In genomic region chr11:116885275-116886151, GRCm38 (mm10) we compare ENCODE assay signal across 8 mouse cellular contexts. TPM values are rescaled to one million over a fixed set of nuclear protein-coding genes. Genes with fewer than 3 reads are reported as not detected.
A peak's percentile ranks its signal among the peaks of the same experiment; 100 is the strongest.
DNase-seq lines count a peak whose midpoint lies in the region; ATAC-seq and TF ChIP-seq lines count a peak whose summit lies in the region.

No protein-coding gene starts in this region.

- ATAC-seq in embryonic facial prominence, embryonic 15.5 days (ENCODE audit: insufficient number of reproducible peaks, low FRiP score, low TSS enrichment, low read depth): peak; percentile 77
- peak; percentile 56 for ATAC-seq in kidney, embryonic 14.5 days (ENCODE audit: low FRiP score, low TSS enrichment)
- ATAC-seq in limb, embryonic 15.5 days (ENCODE audit: insufficient number of reproducible peaks, low FRiP score, low TSS enrichment, low read depth): no peak

- H3K9me3 ChIP-seq in embryonic facial prominence, embryonic 15.5 days (replicated peaks): no peaks in the 10 kb centered on the region
- H3K9me3 ChIP-seq in heart, embryonic 10.5 days: no peaks in the 10 kb centered on the region
- H3K9me3 ChIP-seq in kidney, embryonic 14.5 days (ENCODE audit: control insufficient read depth, low read length): no peaks in the 10 kb centered on the region
- no peaks in the 10 kb centered on the region for H3K9me3 ChIP-seq in limb, embryonic 15.5 days

- no peak for TF ChIP-seq POLR2A in bone marrow macrophage, adult 2 months (IDR thresholded peaks at IDR 0.05; ENCODE audit: borderline replicate concordance, low read depth, low read length)
- TF ChIP-seq POLR2A in myocyte (IDR thresholded peaks at IDR 0.05; ENCODE audit: insufficient read length, low read depth): no peak

- H3K4me2 ChIP-seq in embryonic facial prominence, embryonic 15.5 days (replicated peaks): peak overlapping the region; percentile 55
- H3K4me2 ChIP-seq in kidney, embryonic 14.5 days (replicated peaks; ENCODE audit: low read depth, low read length): peak overlapping the region; percentile 41
- H3K4me2 ChIP-seq in limb, embryonic 15.5 days: peak overlapping the region; percentile 56
- no peak overlapping the region for H3K4me2 ChIP-seq in myocyte (ENCODE audit: low read depth)

- H3K9ac ChIP-seq in embryonic facial prominence, embryonic 15.5 days: no peak overlapping the region
- peak overlapping the region; percentile 14; the same call in 1 of the 2 replicates for H3K9ac ChIP-seq in kidney, embryonic 14.5 days (ENCODE audit: low read depth, low read length)
- no peak overlapping the region for H3K9ac ChIP-seq in limb, embryonic 15.5 days

- peak; percentile 76 to 77 for DNase-seq in B cell, adult 2 months
- peak; percentile 83 for DNase-seq in heart, embryonic 10.5 days (ENCODE audit: low spot score)
- peak; percentile 58 to 83 for DNase-seq in spleen, postnatal 4 days (ENCODE audit: low spot score in 2 of 2)

- no peak overlapping the region for H3ac ChIP-seq in myocyte (ENCODE audit: control insufficient read depth, insufficient read length)

- peak; percentile 65 for TF ChIP-seq CTCF in bone marrow macrophage, adult 2 months (IDR thresholded peaks at IDR 0.05; ENCODE audit: low read depth, low read length)

- peaks cover 7% of the 10 kb centered on the region; the same call in 1 of the 2 replicates for H3K27me3 ChIP-seq in embryonic facial prominence, embryonic 15.5 days
- peaks cover 43% of the 10 kb centered on the region for H3K27me3 ChIP-seq in heart, embryonic 10.5 days (ENCODE audit: insufficient read depth, poor library complexity, severe bottlenecking)
- H3K27me3 ChIP-seq in kidney, embryonic 14.5 days (ENCODE audit: control insufficient read depth, insufficient read depth, low read length): peaks cover 6% of the 10 kb centered on the region; the same call in 1 of the 2 replicates
- H3K27me3 ChIP-seq in limb, embryonic 15.5 days: 0 out of 2 replicates have a peak, but pooled peaks cover 4% of the 10 kb centered on the region
- H3K27me3 ChIP-seq in myocyte (ENCODE audit: control insufficient read depth, insufficient read depth, insufficient read length): peaks cover 33% of the 10 kb centered on the region

- H3K4me3 ChIP-seq in bone marrow macrophage, adult 2 months (ENCODE audit: insufficient read depth, low read length): 0 out of 2 replicates have a peak overlapping the region, but pooled peaks have one; percentile 32
- H3K4me3 ChIP-seq in embryonic facial prominence, embryonic 15.5 days (replicated peaks): peak overlapping the region; percentile 37
- H3K4me3 ChIP-seq in heart, embryonic 10.5 days: peak overlapping the region; percentile 52
- peak overlapping the region; percentile 19; the same call in 1 of the 2 replicates for H3K4me3 ChIP-seq in kidney, embryonic 14.5 days (ENCODE audit: low read length)
- peak overlapping the region; percentile 36 for H3K4me3 ChIP-seq in limb, embryonic 15.5 days
- no peak overlapping the region for H3K4me3 ChIP-seq in myocyte

- no peak overlapping the region for H3K27ac ChIP-seq in bone marrow macrophage, adult 2 months (ENCODE audit: insufficient read depth, low read depth, low read length)
- 0 out of 2 replicates have a peak overlapping the region, but pooled peaks have one; percentile 36 for H3K27ac ChIP-seq in embryonic facial prominence, embryonic 15.5 days (replicated peaks)
- H3K27ac ChIP-seq in heart, embryonic 10.5 days: 0 out of 2 replicates have a peak overlapping the region, but pooled peaks have one; percentile 22
- no peak overlapping the region for H3K27ac ChIP-seq in kidney, embryonic 14.5 days (ENCODE audit: low read depth, low read length)
- H3K27ac ChIP-seq in limb, embryonic 15.5 days: no peak overlapping the region

- H3K36me3 ChIP-seq in embryonic facial prominence, embryonic 15.5 days: no peaks in the 10 kb centered on the region
- H3K36me3 ChIP-seq in heart, embryonic 10.5 days: no peaks in the 10 kb centered on the region
- no peaks in the 10 kb centered on the region for H3K36me3 ChIP-seq in kidney, embryonic 14.5 days (ENCODE audit: control insufficient read depth, insufficient read depth, low read length)
- H3K36me3 ChIP-seq in limb, embryonic 15.5 days: no peaks in the 10 kb centered on the region
- H3K36me3 ChIP-seq in myocyte (ENCODE audit: control insufficient read depth, insufficient read depth): no peaks in the 10 kb centered on the region

- no peaks in the 10 kb centered on the region for H3K79me2 ChIP-seq in myocyte (ENCODE audit: control insufficient read depth, insufficient read depth)

- H3K4me1 ChIP-seq in bone marrow macrophage, adult 2 months (ENCODE audit: control insufficient read depth, insufficient read depth, low read length): no peaks in the 10 kb centered on the region
- H3K4me1 ChIP-seq in embryonic facial prominence, embryonic 15.5 days: peaks cover 9% of the 10 kb centered on the region
- H3K4me1 ChIP-seq in heart, embryonic 10.5 days: peaks cover 13% of the 10 kb centered on the region
- H3K4me1 ChIP-seq in kidney, embryonic 14.5 days (ENCODE audit: control insufficient read depth, insufficient read depth, low read length): peaks cover 4% of the 10 kb centered on the region; the same call in 1 of the 2 replicates
- peaks cover 9% of the 10 kb centered on the region; the same call in 1 of the 2 replicates for H3K4me1 ChIP-seq in limb, embryonic 15.5 days

- WGBS in embryonic facial prominence, embryonic 15.5 days: 2% methylated on average over 28 of the region's 28 CpGs
- WGBS in heart, embryonic 10.5 days: 5% methylated on average over 27 of the region's 28 CpGs
- 4% methylated on average over 28 of the region's 28 CpGs for WGBS in kidney, embryonic 14.5 days
- 2% methylated on average over 28 of the region's 28 CpGs for WGBS in limb, embryonic 15.5 days

TF ChIP-seq in myocyte, 11 proteins besides CTCF, POLR2A, EP300 and RAD21:
- TF ChIP-seq CEBPB (IDR thresholded peaks at IDR 0.05; ENCODE audit: insufficient read depth, poor library complexity, severe bottlenecking) (no peak), MYOG (IDR thresholded peaks at IDR 0.05; ENCODE audit: control insufficient read depth in 1 of 3, insufficient read depth in 1 of 3, insufficient read length in 2 of 3, low read depth in 2 of 3) (no peak), USF1 (IDR thresholded peaks at IDR 0.05; ENCODE audit: low read depth) (peak; percentile 31), MYOD1 (IDR thresholded peaks at IDR 0.05; ENCODE audit: control insufficient read depth in 1 of 3, insufficient read length in 2 of 3, low read depth in 2 of 3) (no peak)

RNA-seq across cellular contexts. Expression of gene Srsf2, which starts 32.6 kb away (rescaled TPM):
- 259 and 286 TPM in 2 replicates for polyA plus RNA-seq in bone marrow macrophage, adult 2 months (2012; ENCODE audit: insufficient read depth, insufficient read length, missing spikeins)
- 694 and 715 TPM in 2 replicates for polyA plus RNA-seq in embryonic facial prominence, embryonic 15.5 days (2015; fragmentation: Nextera tagmentation; extraction: Ambion mirVana)
- 577 and 728 TPM in 2 replicates for polyA plus RNA-seq in heart, embryonic 10.5 days (2016; fragmentation: Nextera tagmentation; extraction: Ambion mirVana)
- polyA plus RNA-seq in kidney, embryonic 14.5 days (2014; fragmentation: Nextera tagmentation; extraction: Ambion mirVana): 981 and 1,041 TPM in 2 replicates
- 596 and 658 TPM in 2 replicates for polyA plus RNA-seq in limb, embryonic 15.5 days (2015; fragmentation: Nextera tagmentation; extraction: Ambion mirVana)
- 145 TPM for polyA plus RNA-seq in myocyte (2012; fragmentation: generic; extraction: Trizol)

RNA-seq across cellular contexts. Expression of gene Mgat5b, which starts 33.1 kb away (rescaled TPM):
- not detected in 2 replicates for polyA plus RNA-seq in bone marrow macrophage, adult 2 months (2012; ENCODE audit: insufficient read depth, insufficient read length, missing spikeins)
- polyA plus RNA-seq in embryonic facial prominence, embryonic 15.5 days (2015; fragmentation: Nextera tagmentation; extraction: Ambion mirVana): 3.0 and 3.2 TPM in 2 replicates
- 0.38 and 1.1 TPM in 2 replicates for polyA plus RNA-seq in heart, embryonic 10.5 days (2016; fragmentation: Nextera tagmentation; extraction: Ambion mirVana)
- 0.21 and 0.23 TPM in 2 replicates for polyA plus RNA-seq in kidney, embryonic 14.5 days (2014; fragmentation: Nextera tagmentation; extraction: Ambion mirVana)
- 0.88 and 1.2 TPM in 2 replicates for polyA plus RNA-seq in limb, embryonic 15.5 days (2015; fragmentation: Nextera tagmentation; extraction: Ambion mirVana)
- polyA plus RNA-seq in myocyte (2012; fragmentation: generic; extraction: Trizol): not detected

RNA-seq across cellular contexts. Expression of gene Mfsd11, which starts 33.3 kb away (rescaled TPM):
- 108 and 110 TPM in 2 replicates for polyA plus RNA-seq in bone marrow macrophage, adult 2 months (2012; ENCODE audit: insufficient read depth, insufficient read length, missing spikeins)
- 44.8 and 51.2 TPM in 2 replicates for polyA plus RNA-seq in embryonic facial prominence, embryonic 15.5 days (2015; fragmentation: Nextera tagmentation; extraction: Ambion mirVana)
- 27.0 and 27.1 TPM in 2 replicates for polyA plus RNA-seq in heart, embryonic 10.5 days (2016; fragmentation: Nextera tagmentation; extraction: Ambion mirVana)
- polyA plus RNA-seq in kidney, embryonic 14.5 days (2014; fragmentation: Nextera tagmentation; extraction: Ambion mirVana): 24.9 and 35.0 TPM in 2 replicates
- polyA plus RNA-seq in limb, embryonic 15.5 days (2015; fragmentation: Nextera tagmentation; extraction: Ambion mirVana): 41.4 and 48.0 TPM in 2 replicates
- 40.0 TPM for polyA plus RNA-seq in myocyte (2012; fragmentation: generic; extraction: Trizol)

RNA-seq across cellular contexts. Expression of gene Jmjd6, which starts 42.3 kb away (rescaled TPM):
- 18.3 and 19.0 TPM in 2 replicates for polyA plus RNA-seq in bone marrow macrophage, adult 2 months (2012; ENCODE audit: insufficient read depth, insufficient read length, missing spikeins)
- polyA plus RNA-seq in embryonic facial prominence, embryonic 15.5 days (2015; fragmentation: Nextera tagmentation; extraction: Ambion mirVana): 74.1 and 79.1 TPM in 2 replicates
- 89.1 and 114 TPM in 2 replicates for polyA plus RNA-seq in heart, embryonic 10.5 days (2016; fragmentation: Nextera tagmentation; extraction: Ambion mirVana)
- 68.6 and 72.7 TPM in 2 replicates for polyA plus RNA-seq in kidney, embryonic 14.5 days (2014; fragmentation: Nextera tagmentation; extraction: Ambion mirVana)
- polyA plus RNA-seq in limb, embryonic 15.5 days (2015; fragmentation: Nextera tagmentation; extraction: Ambion mirVana): 83.4 and 86.0 TPM in 2 replicates
- 55.1 TPM for polyA plus RNA-seq in myocyte (2012; fragmentation: generic; extraction: Trizol)

RNA-seq across cellular contexts. Expression of gene Mettl23, which starts 42.4 kb away (rescaled TPM):
- polyA plus RNA-seq in bone marrow macrophage, adult 2 months (2012; ENCODE audit: insufficient read depth, insufficient read length, missing spikeins): 28.0 and 29.8 TPM in 2 replicates
- polyA plus RNA-seq in embryonic facial prominence, embryonic 15.5 days (2015; fragmentation: Nextera tagmentation; extraction: Ambion mirVana): 75.9 and 79.9 TPM in 2 replicates
- polyA plus RNA-seq in heart, embryonic 10.5 days (2016; fragmentation: Nextera tagmentation; extraction: Ambion mirVana): 58.9 and 66.9 TPM in 2 replicates
- polyA plus RNA-seq in kidney, embryonic 14.5 days (2014; fragmentation: Nextera tagmentation; extraction: Ambion mirVana): 56.5 and 64.6 TPM in 2 replicates
- 70.4 and 76.0 TPM in 2 replicates for polyA plus RNA-seq in limb, embryonic 15.5 days (2015; fragmentation: Nextera tagmentation; extraction: Ambion mirVana)
- polyA plus RNA-seq in myocyte (2012; fragmentation: generic; extraction: Trizol): 34.0 TPM

Comparison
In these comparisons a context has a peak if more than half of its experiments do, and no peak if none do; other contexts are left out.
1. H3K27ac ChIP-seq: peak in embryonic facial prominence, embryonic 15.5 days (single experiment) and heart, embryonic 10.5 days (single experiment); none in bone marrow macrophage, adult 2 months (single experiment), kidney, embryonic 14.5 days (single experiment) and limb, embryonic 15.5 days (single experiment).
2. Peak in every context shown above with its lines, with median percentiles within 50 percentile points of each other: DNase-seq.